Mouse (Mus musculus): Measurements from ENCODE around the gene Lce1l. TPM values are rescaled to one million over a fixed set of nuclear protein-coding genes. Genes with fewer than 3 reads are reported as not detected.

The Lce1l gene
- not detected for polyA plus RNA-seq (2015; fragmentation: Illumina TruSeq; extraction: RNeasy Lipid Tissue Mini Kit (QIAGEN cat#74804); ENCODE audit: low read depth, low replicate concordance)

DNA sequence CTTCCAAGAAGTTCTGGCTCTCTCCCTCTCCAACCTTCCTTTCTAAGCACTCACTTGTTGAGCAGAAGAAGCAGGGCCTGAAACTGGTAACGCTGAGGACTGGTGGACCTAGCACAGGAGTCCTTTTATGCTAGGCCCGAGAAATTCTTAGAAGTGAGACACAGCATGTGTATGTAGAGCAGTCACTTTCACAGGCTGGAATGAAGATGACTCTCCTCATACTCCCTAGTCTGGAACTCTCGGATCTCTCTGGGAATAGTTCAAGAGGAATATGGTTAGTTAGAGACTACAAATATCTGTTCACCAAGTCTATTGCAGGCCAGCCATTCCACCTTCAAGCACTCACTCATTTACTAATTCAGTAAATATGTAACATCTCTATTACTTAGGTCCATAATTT lies at the start of gene Lce1l:
Gene Lce1l, minus strand, starts transcription at position 101 of the 400 bp plus-strand sequence.

DNA sequence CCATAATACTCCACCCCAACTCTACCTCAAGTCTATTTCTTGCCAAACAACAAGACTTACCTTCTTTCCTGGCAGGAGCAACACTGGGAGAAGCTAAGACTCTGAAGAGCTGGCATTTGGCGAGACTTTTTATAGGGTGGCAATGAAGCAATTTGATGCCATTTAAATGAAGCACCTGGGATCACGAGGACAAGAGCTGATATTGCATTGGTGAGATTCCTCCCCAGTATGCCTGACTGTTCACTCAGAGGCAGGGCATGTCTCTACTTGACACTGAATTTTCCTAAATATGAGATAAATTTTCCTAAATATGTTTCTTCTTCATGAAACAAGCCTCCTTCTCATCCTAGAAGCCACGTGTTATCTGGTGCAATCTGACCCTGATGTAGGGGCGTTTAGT lies 19.0 kb upstream of the Lce1l start, which contains the start of gene 2310050C09Rik:
Gene 2310050C09Rik, minus strand, starts transcription at position 101 of the 400 bp plus-strand sequence.

DNA sequence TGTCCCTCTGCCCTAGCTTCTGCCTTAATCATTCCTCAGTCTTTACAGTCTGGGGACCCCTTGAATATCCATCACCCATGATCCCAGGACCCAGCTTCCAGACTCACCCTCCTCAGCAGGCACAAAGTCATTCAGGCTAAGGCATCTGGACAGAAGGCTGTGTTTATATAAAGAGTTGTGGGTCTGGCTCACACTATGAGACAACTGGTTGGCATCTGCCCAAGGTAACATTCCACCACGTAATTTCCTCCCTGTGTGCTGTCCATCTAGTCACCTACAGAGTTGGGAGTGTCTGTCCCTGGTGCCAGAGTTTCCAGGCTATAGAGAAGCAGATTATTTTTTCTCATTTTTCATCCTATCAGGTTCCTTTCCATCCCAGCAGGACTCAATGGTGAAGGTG lies 24.0 kb downstream of the Lce1l start, which contains the start of gene Kprp:
Gene Kprp, minus strand, starts transcription at position 140 of the 400 bp plus-strand sequence.

DNA sequence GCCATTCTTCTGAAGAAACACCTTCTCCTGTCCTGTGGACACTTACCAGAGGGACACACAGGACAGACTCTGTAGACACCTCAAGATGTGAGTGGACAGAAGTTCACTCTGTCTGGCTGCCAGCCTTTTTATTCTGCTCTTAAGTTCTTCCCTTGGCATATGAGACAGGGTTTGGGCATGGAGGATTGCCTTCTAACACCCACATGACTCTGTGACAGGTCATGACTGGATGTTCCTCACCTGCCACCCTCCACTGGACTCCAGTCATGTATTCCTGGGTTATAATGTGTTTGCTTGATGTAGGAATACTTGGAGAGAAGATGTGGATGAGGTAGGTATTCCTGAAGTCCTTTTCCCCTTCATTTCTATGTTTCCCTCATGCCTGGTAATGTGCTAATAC lies 43.3 kb downstream of the Lce1l start, which contains the start of gene Lce1k:
Gene Lce1k, minus strand, starts transcription at position 101 of the 400 bp plus-strand sequence.

Other genes starting within 250 kb of the Lce1l start
- gene 2210017I01Rik, start 243.8 kb downstream of the Lce1l start, polyA plus RNA-seq (2015; fragmentation: Illumina TruSeq; extraction: RNeasy Lipid Tissue Mini Kit (QIAGEN cat#74804); ENCODE audit: low read depth, low replicate concordance) = not detected
- not detected for gene Lce6a, start 229.6 kb downstream of the Lce1l start, polyA plus RNA-seq (2015; fragmentation: Illumina TruSeq; extraction: RNeasy Lipid Tissue Mini Kit (QIAGEN cat#74804); ENCODE audit: low read depth, low replicate concordance)
- gene Lce1a1, start 203.0 kb downstream of the Lce1l start, polyA plus RNA-seq (2015; fragmentation: Illumina TruSeq; extraction: RNeasy Lipid Tissue Mini Kit (QIAGEN cat#74804); ENCODE audit: low read depth, low replicate concordance) = not detected
- not detected for gene Lce1b, start 194.4 kb downstream of the Lce1l start, polyA plus RNA-seq (2015; fragmentation: Illumina TruSeq; extraction: RNeasy Lipid Tissue Mini Kit (QIAGEN cat#74804); ENCODE audit: low read depth, low replicate concordance)
- gene Lce1a2, start 181.0 kb downstream of the Lce1l start, polyA plus RNA-seq (2015; fragmentation: Illumina TruSeq; extraction: RNeasy Lipid Tissue Mini Kit (QIAGEN cat#74804); ENCODE audit: low read depth, low replicate concordance) = not detected
- gene Lce1c, start 172.0 kb downstream of the Lce1l start, polyA plus RNA-seq (2015; fragmentation: Illumina TruSeq; extraction: RNeasy Lipid Tissue Mini Kit (QIAGEN cat#74804); ENCODE audit: low read depth, low replicate concordance) = not detected
- gene Lce1d, start 164.1 kb downstream of the Lce1l start, polyA plus RNA-seq (2015; fragmentation: Illumina TruSeq; extraction: RNeasy Lipid Tissue Mini Kit (QIAGEN cat#74804); ENCODE audit: low read depth, low replicate concordance) = not detected
- not detected for gene Lce1e, start 142.2 kb downstream of the Lce1l start, polyA plus RNA-seq (2015; fragmentation: Illumina TruSeq; extraction: RNeasy Lipid Tissue Mini Kit (QIAGEN cat#74804); ENCODE audit: low read depth, low replicate concordance)
- not detected for gene Lce1f, start 130.9 kb downstream of the Lce1l start, polyA plus RNA-seq (2015; fragmentation: Illumina TruSeq; extraction: RNeasy Lipid Tissue Mini Kit (QIAGEN cat#74804); ENCODE audit: low read depth, low replicate concordance)
- gene Gm38119, start 112.2 kb downstream of the Lce1l start, polyA plus RNA-seq (2015; fragmentation: Illumina TruSeq; extraction: RNeasy Lipid Tissue Mini Kit (QIAGEN cat#74804); ENCODE audit: low read depth, low replicate concordance) = not detected
- not detected for gene Lce1g, start 98.9 kb downstream of the Lce1l start, polyA plus RNA-seq (2015; fragmentation: Illumina TruSeq; extraction: RNeasy Lipid Tissue Mini Kit (QIAGEN cat#74804); ENCODE audit: low read depth, low replicate concordance)
- not detected for gene Lce1h, start 86.2 kb downstream of the Lce1l start, polyA plus RNA-seq (2015; fragmentation: Illumina TruSeq; extraction: RNeasy Lipid Tissue Mini Kit (QIAGEN cat#74804); ENCODE audit: low read depth, low replicate concordance)
- gene Lce1i, start 72.4 kb downstream of the Lce1l start, polyA plus RNA-seq (2015; fragmentation: Illumina TruSeq; extraction: RNeasy Lipid Tissue Mini Kit (QIAGEN cat#74804); ENCODE audit: low read depth, low replicate concordance) = not detected
- gene Lce1j, start 60.8 kb downstream of the Lce1l start, polyA plus RNA-seq (2015; fragmentation: Illumina TruSeq; extraction: RNeasy Lipid Tissue Mini Kit (QIAGEN cat#74804); ENCODE audit: low read depth, low replicate concordance) = not detected
- not detected for gene Lce1k, start 43.4 kb downstream of the Lce1l start, polyA plus RNA-seq (2015; fragmentation: Illumina TruSeq; extraction: RNeasy Lipid Tissue Mini Kit (QIAGEN cat#74804); ENCODE audit: low read depth, low replicate concordance)
- not detected for gene Kprp, start 24.0 kb downstream of the Lce1l start, polyA plus RNA-seq (2015; fragmentation: Illumina TruSeq; extraction: RNeasy Lipid Tissue Mini Kit (QIAGEN cat#74804); ENCODE audit: low read depth, low replicate concordance)
- not detected for gene 2310050C09Rik, start 18.9 kb upstream of the Lce1l start, polyA plus RNA-seq (2015; fragmentation: Illumina TruSeq; extraction: RNeasy Lipid Tissue Mini Kit (QIAGEN cat#74804); ENCODE audit: low read depth, low replicate concordance)
- gene Lce3a, start 74.9 kb upstream of the Lce1l start, polyA plus RNA-seq (2015; fragmentation: Illumina TruSeq; extraction: RNeasy Lipid Tissue Mini Kit (QIAGEN cat#74804); ENCODE audit: low read depth, low replicate concordance) = not detected
- gene Lce3b, start 81.7 kb upstream of the Lce1l start, polyA plus RNA-seq (2015; fragmentation: Illumina TruSeq; extraction: RNeasy Lipid Tissue Mini Kit (QIAGEN cat#74804); ENCODE audit: low read depth, low replicate concordance) = not detected
- gene Lce3c, start 93.2 kb upstream of the Lce1l start, polyA plus RNA-seq (2015; fragmentation: Illumina TruSeq; extraction: RNeasy Lipid Tissue Mini Kit (QIAGEN cat#74804); ENCODE audit: low read depth, low replicate concordance) = not detected
- gene Lce3d, start 106.1 kb upstream of the Lce1l start, polyA plus RNA-seq (2015; fragmentation: Illumina TruSeq; extraction: RNeasy Lipid Tissue Mini Kit (QIAGEN cat#74804); ENCODE audit: low read depth, low replicate concordance) = not detected
- gene Lce3e, start 115.8 kb upstream of the Lce1l start, polyA plus RNA-seq (2015; fragmentation: Illumina TruSeq; extraction: RNeasy Lipid Tissue Mini Kit (QIAGEN cat#74804); ENCODE audit: low read depth, low replicate concordance) = not detected
- not detected for gene Lce3f, start 140.9 kb upstream of the Lce1l start, polyA plus RNA-seq (2015; fragmentation: Illumina TruSeq; extraction: RNeasy Lipid Tissue Mini Kit (QIAGEN cat#74804); ENCODE audit: low read depth, low replicate concordance)
- not detected for gene Crct1, start 164.4 kb upstream of the Lce1l start, polyA plus RNA-seq (2015; fragmentation: Illumina TruSeq; extraction: RNeasy Lipid Tissue Mini Kit (QIAGEN cat#74804); ENCODE audit: low read depth, low replicate concordance)
- not detected for gene Lce1m, start 167.8 kb upstream of the Lce1l start, polyA plus RNA-seq (2015; fragmentation: Illumina TruSeq; extraction: RNeasy Lipid Tissue Mini Kit (QIAGEN cat#74804); ENCODE audit: low read depth, low replicate concordance)
- not detected for gene Gm4858, start 217.5 kb upstream of the Lce1l start, polyA plus RNA-seq (2015; fragmentation: Illumina TruSeq; extraction: RNeasy Lipid Tissue Mini Kit (QIAGEN cat#74804); ENCODE audit: low read depth, low replicate concordance)